Mouse (Mus musculus) heart, adult 11 months (tissue): Measurements from ENCODE around the gene Olfr119.
"Not testable (repeated sequence)": the region's sequence is repeated elsewhere in the genome, so short reads cannot be mapped to it uniquely, and the experiment has no call there.

Experiments
- DNase-seq: peaks from one replicate; pipeline ENCODE4 v3.0.0; 2022

Gene Olfr119

DNA sequence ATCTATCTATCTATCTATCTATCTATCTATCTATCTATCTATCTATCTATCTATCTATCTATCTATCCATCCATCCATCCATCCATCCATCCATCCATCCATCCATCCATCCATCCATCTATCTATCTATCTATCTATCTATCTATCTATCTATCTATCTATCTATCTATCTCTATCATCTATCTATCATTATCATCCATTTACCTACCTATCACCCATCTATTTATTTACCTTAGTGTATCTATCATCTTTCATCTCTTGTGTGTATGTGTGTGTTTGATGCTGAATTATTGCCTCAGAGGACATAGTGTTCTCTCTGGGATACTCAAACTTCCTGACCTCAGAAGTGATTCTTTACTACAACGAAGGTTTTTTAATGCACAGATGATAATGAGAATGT, at the start of gene Olfr119:
Olfr119 (plus strand) TSS at position 301 of the 400 bp plus-strand sequence.
- not testable (repeated sequence) for DNase-seq

DNA sequence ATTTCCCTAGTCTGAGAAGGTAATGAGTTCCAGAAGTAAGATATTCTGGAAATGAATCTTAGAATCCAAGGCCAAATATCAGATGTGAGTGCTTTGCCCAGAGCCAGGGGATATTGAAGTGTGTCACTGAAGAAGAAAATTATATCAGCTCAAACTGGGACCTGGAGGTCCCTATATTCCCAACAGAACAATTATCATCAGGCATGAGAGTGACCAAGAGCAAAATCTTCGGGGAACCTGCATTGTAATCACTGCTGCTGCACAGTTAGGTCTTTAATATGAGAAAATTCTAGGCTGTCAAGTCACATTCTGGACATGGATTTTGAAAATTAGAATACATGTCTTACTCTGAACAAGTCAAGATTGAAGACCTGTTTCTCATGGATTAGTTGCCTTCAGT, 32.7 kb upstream of the Olfr119 start, which contains the start of gene Olfr117:
Olfr117 (minus strand) TSS at position 101 of the 400 bp plus-strand sequence.
- no peak for DNase-seq

DNA sequence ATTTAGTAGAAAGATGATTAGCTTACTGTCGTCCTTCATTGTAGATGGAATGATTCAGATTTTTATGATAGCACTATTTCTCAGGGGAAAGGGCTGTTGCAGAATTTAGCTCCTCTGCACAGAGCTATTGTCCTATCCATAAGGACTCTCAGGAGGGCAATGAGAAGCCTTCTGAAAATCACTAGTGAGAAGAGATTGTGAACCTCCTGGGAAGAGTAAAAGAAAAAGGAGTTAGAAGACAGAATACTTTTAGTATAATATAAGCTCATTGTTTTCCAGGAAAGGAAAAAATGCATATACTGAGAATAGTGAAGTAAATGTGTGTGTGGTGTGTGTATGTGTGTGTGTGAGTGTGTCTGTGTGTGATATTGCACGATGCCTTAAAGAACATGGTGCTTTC, 29.7 kb upstream of the Olfr119 start, which contains the start of gene Olfr118:
Olfr118 (plus strand) TSS at position 301 of the 400 bp plus-strand sequence.
- DNase-seq, result no peak

DNA sequence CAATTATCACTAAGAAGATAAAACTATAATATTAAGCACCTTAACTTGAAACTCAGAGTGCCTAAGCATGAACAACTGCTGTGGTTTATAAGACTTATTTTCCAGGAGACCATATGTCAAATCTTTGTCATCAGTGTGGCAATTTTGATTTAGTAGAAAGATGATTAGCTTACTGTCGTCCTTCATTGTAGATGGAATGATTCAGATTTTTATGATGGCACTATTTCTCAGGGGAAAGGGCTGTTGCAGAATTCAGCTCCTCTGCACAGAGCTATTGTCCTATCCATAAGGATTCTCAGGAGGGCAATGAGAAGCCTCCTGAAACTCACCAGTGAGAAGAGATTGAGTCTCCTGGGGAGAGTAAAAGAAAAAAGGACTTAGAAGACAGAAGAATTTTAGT, 25.1 kb downstream of the Olfr119 start, which contains the start of gene Olfr120:
Olfr120 (plus strand) TSS at position 301 of the 400 bp plus-strand sequence.
- no peak for DNase-seq

DNA sequence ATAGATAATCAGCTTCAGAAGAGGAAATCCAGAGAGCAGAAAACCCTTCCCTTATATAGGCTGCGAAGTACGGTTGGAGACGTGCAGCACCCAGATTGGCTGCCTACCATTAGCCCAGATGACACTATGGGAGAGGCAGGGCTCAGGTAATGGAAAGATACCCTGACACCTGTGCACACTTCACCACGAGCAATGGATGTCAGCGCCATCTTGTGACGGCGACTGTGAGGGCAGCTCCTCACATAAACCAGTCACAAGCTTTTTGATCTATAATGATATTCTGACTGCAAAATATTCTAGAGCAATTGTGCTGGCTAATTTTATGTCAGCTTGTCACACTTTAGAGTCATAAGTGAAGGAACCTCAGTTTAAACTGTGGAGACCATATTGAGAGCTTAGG, 41.7 kb downstream of the Olfr119 start:
- no peak for DNase-seq
